9 mouse cellular contexts compared by ENCODE assay signal in genomic region chr13:35886121-35886725, GRCm38 (mm10). TPM values are rescaled to one million over a fixed set of nuclear protein-coding genes. Genes with fewer than 3 reads are reported as not detected.
A peak's percentile ranks its signal among the peaks of the same experiment; 100 is the strongest.
DNase-seq lines count a peak whose midpoint lies in the region; ATAC-seq and TF ChIP-seq lines count a peak whose summit lies in the region.
"Had no signal": no experiment of that assay in that cellular context is flagged by ENCODE, and none has a peak within 500 bp of the region (broad histone marks: within the 10 kb centered on the region; RNA-seq: fewer than 3 reads in every experiment).

No protein-coding gene starts in this region.

- peak; percentile 32 for DNase-seq in forebrain, embryonic 14.5 days (ENCODE audit: low spot score)
- DNase-seq in gastrocnemius, postnatal 14 days = peak; percentile 66
- DNase-seq in kidney, postnatal 10 days = peak; percentile 70
- peak; percentile 54 for DNase-seq in thymus, postnatal 25 days

- H3K4me2 ChIP-seq in forebrain, embryonic 14.5 days (ENCODE audit: low read length) = no peak overlapping the region
- H3K4me2 ChIP-seq in forebrain, embryonic 16.5 days (ENCODE audit: low read length) = no peak overlapping the region

- no peak overlapping the region for H3K27ac ChIP-seq in forebrain, embryonic 14.5 days (ENCODE audit: low read depth, low read length)
- H3K27ac ChIP-seq in forebrain, embryonic 16.5 days (ENCODE audit: low read length) = no peak overlapping the region
- no peak overlapping the region for H3K27ac ChIP-seq in bone marrow, adult 2 months (ENCODE audit: control insufficient read depth, insufficient read depth, low read depth, low read length, poor library complexity)

- no peaks in the 10 kb centered on the region for H3K4me1 ChIP-seq in forebrain, embryonic 14.5 days (ENCODE audit: control insufficient read depth, insufficient read depth, low read length)
- peaks cover 9% of the 10 kb centered on the region; the same call in 1 of the 2 replicates for H3K4me1 ChIP-seq in forebrain, embryonic 16.5 days (replicated peaks; ENCODE audit: control insufficient read depth, insufficient read depth, low read length)
- H3K4me1 ChIP-seq in bone marrow, adult 2 months (ENCODE audit: control insufficient read depth, insufficient read depth, low read length) = no peaks in the 10 kb centered on the region; the same call in 1 of the 2 replicates
- H3K4me1 ChIP-seq: megakaryocyte, embryonic 14.5 days had no signal

- H3K79me2 ChIP-seq in C2C12 (ENCODE audit: control insufficient read depth, insufficient read depth) = no peaks in the 10 kb centered on the region

- H3K36me3 ChIP-seq in forebrain, embryonic 14.5 days (ENCODE audit: control insufficient read depth, insufficient read depth, low read length) = no peaks in the 10 kb centered on the region
- H3K36me3 ChIP-seq in forebrain, embryonic 16.5 days (ENCODE audit: control insufficient read depth, insufficient read depth) = no peaks in the 10 kb centered on the region
- H3K36me3 ChIP-seq in C2C12 (ENCODE audit: control insufficient read depth, insufficient read depth) = no peaks in the 10 kb centered on the region

- no peaks in the 10 kb centered on the region for H3K79me3 ChIP-seq in C2C12 (ENCODE audit: low read depth)

- no peak for ATAC-seq in forebrain, embryonic 14.5 days
- no peak for ATAC-seq in forebrain, embryonic 16.5 days
- peak; percentile 64; the same call in 1 of the 2 replicates for ATAC-seq in megakaryocyte, adult 5-6 weeks (ENCODE audit: poor library complexity, severe bottlenecking)

- H3K9ac ChIP-seq in forebrain, embryonic 14.5 days (ENCODE audit: low read length) = no peak overlapping the region
- H3K9ac ChIP-seq in forebrain, embryonic 16.5 days (replicated peaks; ENCODE audit: low read depth, low read length) = no peak overlapping the region

- 39% methylated on average over 15 of the region's 15 CpGs for WGBS in forebrain, embryonic 14.5 days
- WGBS in forebrain, embryonic 16.5 days = 37% methylated on average over 15 of the region's 15 CpGs
- 21% methylated on average over 15 of the region's 15 CpGs for WGBS in bone marrow, adult 2 months

- peak; percentile 28 for TF ChIP-seq CTCF in C2C12 (IDR thresholded peaks at IDR 0.05; ENCODE audit: control insufficient read depth, insufficient read depth, insufficient read length)
- TF ChIP-seq CTCF in bone marrow, adult 2 months (IDR thresholded peaks at IDR 0.05; ENCODE audit: control insufficient read depth, insufficient read depth, low read length) = peak; percentile 77

- no peak overlapping the region for H3K4me3 ChIP-seq in forebrain, embryonic 14.5 days (ENCODE audit: low read depth, low read length)
- no peak overlapping the region for H3K4me3 ChIP-seq in forebrain, embryonic 16.5 days (replicated peaks; ENCODE audit: low read length)
- no peak overlapping the region for H3K4me3 ChIP-seq in C2C12 (ENCODE audit: insufficient read depth, poor library complexity, severe bottlenecking)
- H3K4me3 ChIP-seq in bone marrow, adult 2 months (replicated peaks; ENCODE audit: control insufficient read depth, low read depth, low read length) = no peak overlapping the region
- H3K4me3 ChIP-seq: megakaryocyte, embryonic 14.5 days had no signal

- H3K9me3 ChIP-seq in forebrain, embryonic 14.5 days (replicated peaks; ENCODE audit: control insufficient read depth, low read length) = no peaks in the 10 kb centered on the region; the same call in 1 of the 2 replicates
- H3K9me3 ChIP-seq in forebrain, embryonic 16.5 days (ENCODE audit: control insufficient read depth, low read length) = no peaks in the 10 kb centered on the region

- no peak overlapping the region for H3ac ChIP-seq in C2C12 (ENCODE audit: control insufficient read depth, insufficient read length, low read depth)

- TF ChIP-seq POLR2A in bone marrow, adult 2 months (IDR thresholded peaks at IDR 0.05; ENCODE audit: borderline replicate concordance, control insufficient read depth, low read depth, low read length) = no peak

- no peaks in the 10 kb centered on the region for H3K27me3 ChIP-seq in forebrain, embryonic 14.5 days (replicated peaks; ENCODE audit: control insufficient read depth, insufficient read depth, low read length)
- H3K27me3 ChIP-seq in forebrain, embryonic 16.5 days (replicated peaks; ENCODE audit: control insufficient read depth, insufficient read depth, low read length) = no peaks in the 10 kb centered on the region
- no peaks in the 10 kb centered on the region for H3K27me3 ChIP-seq in C2C12 (ENCODE audit: control insufficient read depth, insufficient read depth, insufficient read length)

- intact Hi-C loops in gastrocnemius, postnatal 14 days (cut with DNase I; ENCODE audit: low total_unique reads) = no loop called here

TF ChIP-seq in C2C12, 6 proteins besides CTCF, POLR2A, EP300 and RAD21:
- TF ChIP-seq MYOG (IDR thresholded peaks at IDR 0.05; ENCODE audit: control insufficient read depth, extremely low read depth, insufficient read length) (no peak), USF1 (IDR thresholded peaks at IDR 0.05; ENCODE audit: low read depth) (no peak), MYOD1 (IDR thresholded peaks at IDR 0.05; ENCODE audit: control insufficient read depth, insufficient read length, low read depth) (no peak), FOSL1 (IDR thresholded peaks at IDR 0.05; ENCODE audit: insufficient read depth, low read length, poor library complexity, severe bottlenecking) (no peak), CEBPB (IDR thresholded peaks at IDR 0.05; ENCODE audit: low read depth) (no peak), MAX (IDR thresholded peaks at IDR 0.05) (no peak)

RNA-seq across cellular contexts. Expression of gene Rpp40, which starts 19.9 kb away (rescaled TPM):
- 7.8 and 9.2 TPM in 2 replicates for polyA plus RNA-seq in forebrain, embryonic 14.5 days (2014; fragmentation: Nextera tagmentation; extraction: Ambion mirVana)
- 7.4 and 8.2 TPM in 2 replicates for polyA plus RNA-seq in forebrain, embryonic 16.5 days (2015; fragmentation: Nextera tagmentation; extraction: Ambion mirVana)
- 14.9 TPM for polyA plus RNA-seq in C2C12 (2012; fragmentation: generic; extraction: Trizol)
- 5.3 and 14.3 TPM in 2 replicates for polyA plus RNA-seq in bone marrow, adult 2 months (2011; ENCODE audit: insufficient read depth, insufficient read length, low replicate concordance, missing spikeins)
- total RNA-seq in gastrocnemius, postnatal 14 days (2021) = 10 to 100 TPM; 12.4 to 15.8 TPM
- 4.5 and 5.0 TPM in 2 replicates for total RNA-seq in megakaryocyte, adult 5-6 weeks (2015)
- 2.3 and 3.7 TPM in 2 replicates for total RNA-seq in megakaryocyte, adult 5-6 weeks (2017)
